Mouse (Mus musculus): ENCODE data around the gene Rnpepl1.

- TF ChIP-seq POLR2A (IDR thresholded peaks at IDR 0.05; ENCODE audit: low read depth, low read length) (no peak), CTCF (IDR thresholded peaks at IDR 0.05; ENCODE audit: extremely low read depth, insufficient read depth, insufficient read length, insufficient replicate concordance) (no peak)
Measured at GRCm38 (mm10) chr1:92930171-92930706, 19.7 kb downstream of the Rnpepl1 start.
